28 mouse cellular contexts compared by ENCODE assay signal in genomic region chr1:90487886-90488285, GRCm38 (mm10).
DNase-seq lines count a peak whose midpoint lies in the region; ATAC-seq and TF ChIP-seq lines count a peak whose summit lies in the region.
"Had no signal": no experiment of that assay in that cellular context is flagged by ENCODE, and none has a peak within 500 bp of the region (broad histone marks: within the 10 kb centered on the region; RNA-seq: fewer than 3 reads in every experiment).

No protein-coding gene starts in this region.

- intact Hi-C loops in gastrocnemius, adult 2 months (cut with DNase I) = no loop called here
- intact Hi-C loops in gastrocnemius, postnatal 36 days (cut with DNase I) = no loop called here

- no peak overlapping the region for H3K9ac ChIP-seq in limb, embryonic 15.5 days
- no peak overlapping the region for H3K9ac ChIP-seq in embryonic facial prominence, embryonic 15.5 days
- H3K9ac ChIP-seq: heart, embryonic 12.5 days; hindbrain, embryonic 13.5 days; limb, embryonic 12.5 days; liver, embryonic 12.5 days; liver, postnatal 0 days; midbrain, embryonic 13.5 days; neural tube, embryonic 13.5 days had no signal

- no peak for ATAC-seq in limb, embryonic 15.5 days (ENCODE audit: insufficient number of reproducible peaks, low FRiP score, low TSS enrichment, low read depth)
- 0 out of 2 replicates have a peak, but pooled peaks have one; percentile 58 for ATAC-seq in embryonic facial prominence, embryonic 15.5 days (ENCODE audit: insufficient number of reproducible peaks, low FRiP score, low TSS enrichment, low read depth)
- ATAC-seq: CD4-positive, CD25-positive, alpha-beta regulatory T cell, adult 4 months; forebrain, embryonic 14.5 days; intestine, embryonic 16.5 days; liver, embryonic 12.5 days; liver, postnatal 0 days; midbrain, embryonic 13.5 days had no signal

- H3K9me3 ChIP-seq in limb, embryonic 15.5 days = no peaks in the 10 kb centered on the region
- H3K9me3 ChIP-seq in limb, embryonic 10.5 days (replicated peaks) = no peaks in the 10 kb centered on the region
- H3K9me3 ChIP-seq in embryonic facial prominence, embryonic 15.5 days (replicated peaks) = no peaks in the 10 kb centered on the region
- H3K9me3 ChIP-seq: hindbrain, embryonic 13.5 days; limb, embryonic 12.5 days; liver, embryonic 12.5 days; midbrain, embryonic 13.5 days; neural tube, embryonic 13.5 days had no signal

- DNase-seq in gastrocnemius, adult 2 months = no peak
- no peak for DNase-seq in gastrocnemius, postnatal 36 days
- DNase-seq in limb, embryonic 10.5 days (ENCODE audit: low spot score) = no peak
- DNase-seq in telencephalon, adult 2 months (ENCODE audit: low read depth, low spot score) = peak; percentile 31
- no peak for DNase-seq in kidney, postnatal 4 days
- DNase-seq: adrenal gland, postnatal 25 days; cerebellum, adult 18-20 months; cerebellum, postnatal 10 days; gastrocnemius, postnatal 14 days; heart, adult 18-20 months; heart, postnatal 4 days; kidney, adult 8-10 months; kidney, postnatal 10 days; liver, postnatal 0 days; right cerebral cortex, postnatal 14 days; spleen, adult 18-20 months had no signal

- H3K4me2 ChIP-seq in limb, embryonic 15.5 days = no peak overlapping the region
- no peak overlapping the region for H3K4me2 ChIP-seq in embryonic facial prominence, embryonic 15.5 days (replicated peaks)
- H3K4me2 ChIP-seq: heart, embryonic 12.5 days; hindbrain, embryonic 13.5 days; limb, embryonic 12.5 days; liver, embryonic 12.5 days; midbrain, embryonic 13.5 days; neural tube, embryonic 13.5 days had no signal

- H3K27ac ChIP-seq in gastrocnemius, adult 2 months = peak overlapping the region; percentile 10; the same call in 1 of the 2 replicates
- peak overlapping the region; percentile 74 for H3K27ac ChIP-seq in limb, embryonic 15.5 days
- no peak overlapping the region for H3K27ac ChIP-seq in limb, embryonic 10.5 days
- peak overlapping the region; percentile 77 for H3K27ac ChIP-seq in embryonic facial prominence, embryonic 15.5 days (replicated peaks)
- H3K27ac ChIP-seq: hindbrain, embryonic 13.5 days; limb, embryonic 12.5 days; liver, embryonic 12.5 days; macrophage; midbrain, embryonic 13.5 days; neural tube, embryonic 13.5 days had no signal

- H3K27me3 ChIP-seq in limb, embryonic 15.5 days = no peaks in the 10 kb centered on the region
- no peaks in the 10 kb centered on the region for H3K27me3 ChIP-seq in limb, embryonic 10.5 days (ENCODE audit: low read depth, poor library complexity, severe bottlenecking)
- no peaks in the 10 kb centered on the region for H3K27me3 ChIP-seq in embryonic facial prominence, embryonic 15.5 days
- H3K27me3 ChIP-seq: heart, embryonic 12.5 days; liver, embryonic 12.5 days; neural tube, embryonic 13.5 days had no signal

- no peak overlapping the region for H3K4me3 ChIP-seq in gastrocnemius, adult 2 months
- H3K4me3 ChIP-seq in limb, embryonic 15.5 days = no peak overlapping the region
- H3K4me3 ChIP-seq in limb, embryonic 10.5 days = no peak overlapping the region
- no peak overlapping the region for H3K4me3 ChIP-seq in embryonic facial prominence, embryonic 15.5 days (replicated peaks)
- H3K4me3 ChIP-seq: heart, embryonic 12.5 days; hindbrain, embryonic 13.5 days; limb, embryonic 12.5 days; liver, embryonic 12.5 days; midbrain, embryonic 13.5 days; neural tube, embryonic 13.5 days had no signal

- TF ChIP-seq CTCF in gastrocnemius, adult 2 months (IDR thresholded peaks at IDR 0.05) = no peak

- no peaks in the 10 kb centered on the region for H3K36me3 ChIP-seq in limb, embryonic 15.5 days
- H3K36me3 ChIP-seq in limb, embryonic 10.5 days = no peaks in the 10 kb centered on the region
- H3K36me3 ChIP-seq in embryonic facial prominence, embryonic 15.5 days = no peaks in the 10 kb centered on the region
- H3K36me3 ChIP-seq: heart, embryonic 12.5 days; hindbrain, embryonic 13.5 days; limb, embryonic 12.5 days; liver, embryonic 12.5 days; midbrain, embryonic 13.5 days; neural tube, embryonic 13.5 days had no signal

- peaks cover 13% of the 10 kb centered on the region for H3K4me1 ChIP-seq in limb, embryonic 15.5 days
- peaks cover 5% of the 10 kb centered on the region; the same call in 1 of the 2 replicates for H3K4me1 ChIP-seq in limb, embryonic 10.5 days
- peaks cover 20% of the 10 kb centered on the region for H3K4me1 ChIP-seq in embryonic facial prominence, embryonic 15.5 days
- H3K4me1 ChIP-seq: heart, embryonic 12.5 days; liver, embryonic 12.5 days; midbrain, embryonic 13.5 days had no signal

- WGBS in limb, embryonic 15.5 days = 59% methylated on average over 2 of the region's 2 CpGs
- WGBS in limb, embryonic 10.5 days = 88% methylated on average over 2 of the region's 2 CpGs
- 30% methylated on average over 2 of the region's 2 CpGs for WGBS in embryonic facial prominence, embryonic 15.5 days
